Mouse (Mus musculus): ENCODE data around the gene Krt5.

DNA sequence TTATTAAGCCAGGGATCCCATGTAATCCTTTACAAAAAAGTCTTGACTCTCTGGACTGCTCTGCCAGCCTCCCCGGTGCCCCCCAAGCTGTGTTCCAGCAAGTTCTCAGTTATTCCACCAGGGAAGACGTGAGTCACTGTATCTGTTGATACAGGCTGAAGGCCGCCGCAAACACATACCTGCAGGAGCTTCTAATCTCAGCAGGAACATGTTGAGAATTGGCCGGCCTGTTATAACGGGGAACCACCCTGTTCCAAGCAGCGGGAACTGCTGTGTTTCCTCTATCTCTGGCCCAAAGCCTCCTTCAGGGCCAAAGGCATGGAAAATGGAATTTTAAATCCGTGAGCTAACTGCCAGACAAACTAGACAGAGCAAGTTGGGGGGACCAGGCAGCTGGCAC is 1.0 kb upstream of the Krt5 start:
- TF ChIP-seq CTCF (IDR thresholded peaks at IDR 0.05; ENCODE audit: low read depth, low read length) (no peak), EP300 (IDR thresholded peaks at IDR 0.05; ENCODE audit: insufficient read depth, low read depth, low read length) (no peak), POLR2A (IDR thresholded peaks at IDR 0.05; ENCODE audit: insufficient read depth, low read length) (no peak)
